Mouse (Mus musculus) MEL (cell line): ENCODE results near the gene Cep89. TPM values are rescaled to one million over a fixed set of nuclear protein-coding genes. Genes with fewer than 3 reads are reported as not detected.
A peak's percentile ranks its signal among the peaks of the same experiment; 100 is the strongest.

Experiments
- DNase-seq: peaks from one replicate; pipeline ENCODE4 v3.0.0; 2011; ENCODE audit warnings: low read depth, low spot score
- H3K27ac ChIP-seq: 2 replicates; pipeline ENCODE4 v1.5.1; 2012; ENCODE audit warnings: low read depth, mild to moderate bottlenecking, control low read depth, low read length, moderate library complexity; ENCODE audit not compliant: control insufficient read depth
- H3K27me3 ChIP-seq, 2 experiments: fragments of 150-350 bp in 1 of 2; sonication (generic) in 1 of 2; 2 replicates each; pipeline ENCODE4 v1.6.1; 2012; ENCODE audit warnings: low read length in 2 of 2, mild to moderate bottlenecking in 2 of 2, improper control_type of control experiment in 1 of 2, moderate library complexity in 1 of 2; ENCODE audit not compliant: insufficient read depth in 2 of 2, control insufficient read depth in 1 of 2
- H3K36me3 ChIP-seq, 2 experiments: 2 replicates each; pipeline ENCODE4 v1.6.1; 2012 to 2014; ENCODE audit warnings: low read length in 2 of 2, improper control_type of control experiment in 1 of 2, inconsistent platforms in 1 of 2, mild to moderate bottlenecking in 1 of 2; ENCODE audit not compliant: insufficient read depth in 2 of 2, control insufficient read depth in 1 of 2
- H3K4me1 ChIP-seq, 2 experiments: fragments of 150-350 bp in 1 of 2; sonication (generic) in 1 of 2; 2 replicates each; pipeline ENCODE4 v1.6.1; 2012; ENCODE audit warnings: low read length in 2 of 2, improper control_type of control experiment in 1 of 2, mild to moderate bottlenecking in 1 of 2; ENCODE audit not compliant: insufficient read depth in 2 of 2, control insufficient read depth in 1 of 2
- H3K4me3 ChIP-seq, 2 experiments: fragments of 150-350 bp in 1 of 2; sonication (generic) in 1 of 2; 2 replicates each; pipeline ENCODE4 v1.5.1; 2012; ENCODE audit warnings: low read depth in 2 of 2, low read length in 2 of 2, mild to moderate bottlenecking in 2 of 2, moderate library complexity in 2 of 2, control low read depth in 1 of 2, improper control_type of control experiment in 1 of 2; ENCODE audit not compliant: control insufficient read depth in 1 of 2, insufficient read depth in 1 of 2
- H3K79me2 ChIP-seq: 2 replicates; pipeline ENCODE4 v1.6.1; 2012; ENCODE audit warnings: mild to moderate bottlenecking, low read length, moderate library complexity; ENCODE audit not compliant: control insufficient read depth, poor library complexity, insufficient read depth
- H3K9ac ChIP-seq: 2 replicates; pipeline ENCODE4 v1.6.1; 2012; ENCODE audit warnings: low read depth, mild to moderate bottlenecking, control low read depth, low read length, moderate library complexity; ENCODE audit not compliant: control insufficient read depth, poor library complexity, severe bottlenecking
- H3K9me3 ChIP-seq: fragments of 150-350 bp; sonication (generic); replicated peaks from 2 replicates; pipeline ENCODE4 v1.6.1; 2012; ENCODE audit warnings: mild to moderate bottlenecking, low read length, improper control_type of control experiment, moderate library complexity; ENCODE audit not compliant: insufficient read depth
- CHD1 ChIP-seq: IDR thresholded peaks from 2 replicates; pipeline ENCODE4 v1.6.1; 2012; ENCODE audit warnings: low read depth, mild to moderate bottlenecking, inconsistent platforms, low read length, improper control_type of control experiment
- CHD2 ChIP-seq: IDR thresholded peaks from 2 replicates; pipeline ENCODE4 v1.6.1; 2011; ENCODE audit warnings: low read length, improper control_type of control experiment
- CTCF ChIP-seq, 3 experiments: IDR thresholded peaks in 2 of 3; conservative IDR thresholded peaks in 1 of 3; 2 replicates each; pipeline ENCODE4 v1.5.1; 2011 to 2012; ENCODE audit warnings: low read length in 3 of 3, low read depth in 2 of 3, mild to moderate bottlenecking in 2 of 3, improper control_type of control experiment in 1 of 3, inconsistent platforms in 1 of 3, mixed read lengths in 1 of 3, moderate library complexity in 1 of 3; ENCODE audit not compliant: control insufficient read depth in 1 of 3, insufficient read depth in 1 of 3, poor library complexity in 1 of 3, severe bottlenecking in 1 of 3
- EP300 ChIP-seq, 2 experiments: IDR thresholded peaks; 2 replicates each; pipeline ENCODE4 v1.6.1; 2011; ENCODE audit warnings: improper control_type of control experiment in 2 of 2, low read length in 2 of 2, low read depth in 1 of 2, mild to moderate bottlenecking in 1 of 2
- ETS1 ChIP-seq: IDR thresholded peaks from 2 replicates; pipeline ENCODE4 v1.6.1; 2012; ENCODE audit warnings: low read depth, mild to moderate bottlenecking, inconsistent platforms, low read length, improper control_type of control experiment, moderate library complexity
- GABPA ChIP-seq: IDR thresholded peaks from 2 replicates; pipeline ENCODE4 v1.6.1; 2012; ENCODE audit warnings: low read depth, mild to moderate bottlenecking, inconsistent platforms, low read length, improper control_type of control experiment, moderate library complexity
- GATA1 ChIP-seq: IDR thresholded peaks from 2 replicates; pipeline ENCODE4 v1.6.1; 2011; ENCODE audit warnings: low read depth, low read length, improper control_type of control experiment
- HCFC1 ChIP-seq: IDR thresholded peaks from 2 replicates; pipeline ENCODE4 v1.6.1; 2012; ENCODE audit warnings: low read depth, mild to moderate bottlenecking, inconsistent platforms, low read length, improper control_type of control experiment, moderate library complexity
- JUND ChIP-seq: IDR thresholded peaks from 2 replicates; pipeline ENCODE4 v1.6.1; 2011; ENCODE audit warnings: low read depth, mild to moderate bottlenecking, improper control_type of control experiment, low read length
- MAFK ChIP-seq: IDR thresholded peaks from 2 replicates; pipeline ENCODE4 v1.6.1; 2011; ENCODE audit warnings: low read depth, mild to moderate bottlenecking, low read length, improper control_type of control experiment, borderline replicate concordance
- MAZ ChIP-seq: IDR thresholded peaks from 2 replicates; pipeline ENCODE4 v1.6.1; 2012; ENCODE audit warnings: low read depth, mild to moderate bottlenecking, inconsistent platforms, low read length, improper control_type of control experiment
- MEF2A ChIP-seq: IDR thresholded peaks from 2 replicates; pipeline ENCODE4 v1.6.1; 2014; ENCODE audit warnings: low read depth, mild to moderate bottlenecking, inconsistent platforms, low read length, improper control_type of control experiment; ENCODE audit not compliant: poor library complexity, insufficient replicate concordance, severe bottlenecking; ENCODE audit errors: extremely low read depth
- MYB ChIP-seq: IDR thresholded peaks from 2 replicates; pipeline ENCODE4 v1.6.1; 2011; ENCODE audit warnings: mild to moderate bottlenecking, low read depth, low read length, improper control_type of control experiment
- MYC ChIP-seq: IDR thresholded peaks from 2 replicates; pipeline ENCODE4 v1.6.1; 2011; ENCODE audit warnings: low read depth, mild to moderate bottlenecking, low read length, improper control_type of control experiment, moderate library complexity
- NELFE ChIP-seq: IDR thresholded peaks from 2 replicates; pipeline ENCODE4 v1.6.1; 2011; ENCODE audit warnings: low read depth, low read length, improper control_type of control experiment
- NRF1 ChIP-seq: IDR thresholded peaks from 2 replicates; pipeline ENCODE4 v1.6.1; 2014; ENCODE audit warnings: low read depth, mild to moderate bottlenecking, inconsistent platforms, low read length, improper control_type of control experiment, moderate library complexity; ENCODE audit not compliant: poor library complexity, insufficient read depth, severe bottlenecking
- POLR2AphosphoS5 ChIP-seq: IDR thresholded peaks from 2 replicates; pipeline ENCODE4 v1.6.1; 2012; ENCODE audit warnings: low read depth, borderline replicate concordance, mild to moderate bottlenecking, inconsistent platforms, low read length, moderate library complexity, mixed read lengths
- RAD21 ChIP-seq: IDR thresholded peaks from 2 replicates; pipeline ENCODE4 v1.6.1; 2011; ENCODE audit warnings: mild to moderate bottlenecking, low read depth, low read length, improper control_type of control experiment
- RCOR1 ChIP-seq: IDR thresholded peaks from 2 replicates; pipeline ENCODE4 v1.6.1; 2012; ENCODE audit warnings: low read depth, mild to moderate bottlenecking, inconsistent platforms, low read length, improper control_type of control experiment
- SIN3A ChIP-seq: IDR thresholded peaks from 2 replicates; pipeline ENCODE4 v1.6.1; 2012; ENCODE audit warnings: low read length, improper control_type of control experiment, inconsistent platforms
- SMC3 ChIP-seq: IDR thresholded peaks from 2 replicates; pipeline ENCODE4 v1.6.1; 2011; ENCODE audit warnings: low read depth, low read length, improper control_type of control experiment
- TAL1 ChIP-seq: IDR thresholded peaks from 2 replicates; pipeline ENCODE4 v1.6.1; 2012; ENCODE audit warnings: mild to moderate bottlenecking, inconsistent platforms, low read length, moderate library complexity, mixed read lengths
- TBP ChIP-seq: IDR thresholded peaks from 2 replicates; pipeline ENCODE4 v1.8.0; 2011; ENCODE audit warnings: low read depth, low read length, improper control_type of control experiment
- UBTF ChIP-seq: IDR thresholded peaks from 2 replicates; pipeline ENCODE4 v1.6.1; 2012; ENCODE audit warnings: low read depth, mild to moderate bottlenecking, inconsistent platforms, low read length, improper control_type of control experiment, moderate library complexity, borderline replicate concordance; ENCODE audit not compliant: insufficient read depth
- USF1 ChIP-seq: IDR thresholded peaks from 2 replicates; pipeline ENCODE4 v1.6.1; 2014; ENCODE audit warnings: low read depth, mild to moderate bottlenecking, inconsistent platforms, low read length, improper control_type of control experiment, moderate library complexity
- ZC3H11A ChIP-seq: IDR thresholded peaks from 2 replicates; pipeline ENCODE4 v1.6.1; 2012; ENCODE audit warnings: low read depth, mild to moderate bottlenecking, inconsistent platforms, low read length, improper control_type of control experiment
- ZNF384 ChIP-seq: IDR thresholded peaks from 2 replicates; pipeline ENCODE4 v1.6.1; 2012; ENCODE audit warnings: low read depth, mild to moderate bottlenecking, inconsistent platforms, low read length, improper control_type of control experiment
- polyA plus RNA-seq, 2 experiments: library from polyadenylated mRNA; stranded (reverse) in 1 of 2; unstranded in 1 of 2; fragments of >175 nt in 1 of 2; fragments of >200 nt in 1 of 2; gene quantifications; 2 replicates each; pipeline versions ENCODE4 v1.2.1 to v1.2.4; 2012; ENCODE audit warnings: low replicate concordance in 2 of 2, low read depth in 1 of 2; ENCODE audit not compliant: insufficient read length in 2 of 2, insufficient read depth in 1 of 2, missing spikeins in 1 of 2
- total RNA-seq: library from RNA; depleted of rRNA; stranded (reverse); fragments of 300-350 nt; gene quantifications from 2 replicates; pipeline ENCODE4 v1.2.3, GENCODE M21; 2012

The Cep89 gene
- total and polyA plus RNA-seq, 3 experiments, result 15.8 to 44.5 TPM; not detected in 1

- TF ChIP-seq CHD1 (no peak), USF1 (peak; percentile 81), ZNF384 (no peak), NRF1 (no peak), ETS1 (peak; percentile 39; the same call in 1 of the 2 replicates)
Observed at GRCm38 (mm10) chr7:35380351-35380750, 16.5 kb upstream of the Cep89 start (continued).

DNA sequence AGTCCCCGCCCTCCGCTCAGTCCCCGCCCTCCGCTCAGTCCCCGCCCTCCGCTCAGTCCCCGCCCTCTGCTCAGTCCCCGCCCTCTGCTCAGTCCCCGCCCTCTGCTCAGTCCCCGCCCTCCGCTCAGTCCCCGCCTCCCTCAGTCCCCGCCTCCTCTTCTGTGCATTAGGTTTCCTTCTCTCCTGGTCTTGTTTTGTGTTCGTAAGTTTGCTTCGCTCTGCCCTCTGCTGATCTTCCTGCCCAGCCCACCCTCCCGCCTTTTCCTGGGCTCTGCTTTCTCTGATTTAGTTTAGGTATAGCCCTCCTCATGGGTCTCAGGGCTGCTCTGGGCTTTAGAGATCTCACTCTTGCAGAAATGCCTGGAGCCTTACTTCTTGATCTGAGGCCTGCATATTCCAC is 15.0 kb upstream of the Cep89 start:
- TF ChIP-seq SIN3A, result peak; percentile 27; the same call in 1 of the 2 replicates
- no peak for TF ChIP-seq MYC
- H3K9me3 ChIP-seq, result no peaks in the 10 kb centered on the region
- DNase-seq, result peak; percentile 64
- H3K36me3 ChIP-seq, result peaks cover 0 to 10% of the 10 kb centered on the region in 2 experiments; a peak in 2 of 4 replicates
- H3K27ac ChIP-seq, result no peak overlapping the region
- H3K27me3 ChIP-seq, result no peaks in the 10 kb centered on the region
- H3K4me1 ChIP-seq, result peaks cover 11 to 33% of the 10 kb centered on the region in 2 experiments
- peak overlapping the region; percentile 40 to 54 for H3K4me3 ChIP-seq
- H3K9ac ChIP-seq, result peak overlapping the region; percentile 49
- H3K79me2 ChIP-seq, result no peaks in the 10 kb centered on the region

- no peak overlapping the region for H3K9ac ChIP-seq
- no peaks in the 10 kb centered on the region for H3K27me3 ChIP-seq
- peaks cover 11 to 33% of the 10 kb centered on the region in 2 experiments for H3K4me1 ChIP-seq
- H3K79me2 ChIP-seq, result no peaks in the 10 kb centered on the region
- H3K9me3 ChIP-seq, result no peaks in the 10 kb centered on the region
- DNase-seq, result peak; percentile 76
- no peak overlapping the region for H3K27ac ChIP-seq
- peaks cover 0 to 10% of the 10 kb centered on the region in 2 experiments; a peak in 2 of 4 replicates for H3K36me3 ChIP-seq
- peak overlapping the region in 1 of 2 experiments; percentile 59; a peak in 2 of 4 replicates for H3K4me3 ChIP-seq
- no peak for TF ChIP-seq RCOR1
- no peak for TF ChIP-seq GABPA
- no peak for TF ChIP-seq CTCF (IDR thresholded peaks at IDR 0.05 in 2 of 3, conservative IDR thresholded peaks at IDR 0.05 in 1 of 3; ENCODE audit: control insufficient read depth in 1 of 3, insufficient read depth in 1 of 3, low read depth in 2 of 3, low read length in 3 of 3, poor library complexity in 1 of 3, severe bottlenecking in 1 of 3)
- TF ChIP-seq NRF1, result no peak
- no peak for TF ChIP-seq SMC3
- TF ChIP-seq ZC3H11A, result no peak
- TF ChIP-seq EP300 (IDR thresholded peaks at IDR 0.05; ENCODE audit: low read depth in 1 of 2, low read length in 2 of 2), result no peak
- TF ChIP-seq RAD21, result no peak
- no peak for TF ChIP-seq CHD2
- TF ChIP-seq SIN3A, result no peak
- TF ChIP-seq GATA1, result no peak
- TF ChIP-seq TAL1, result no peak
- TF ChIP-seq MYB, result no peak
- no peak for TF ChIP-seq MAFK
- no peak for TF ChIP-seq UBTF
- no peak for TF ChIP-seq JUND
- peak; percentile 67 for TF ChIP-seq NELFE
- TF ChIP-seq HCFC1, result no peak; the same call in 1 of the 2 replicates
- peak; percentile 84; the same call in 1 of the 2 replicates for TF ChIP-seq ZNF384
- no peak for TF ChIP-seq MAZ
- no peak for TF ChIP-seq MEF2A
- TF ChIP-seq POLR2AphosphoS5, result no peak
- TF ChIP-seq CHD1, result no peak
- TF ChIP-seq TBP, result 0 out of 2 replicates have a peak, but pooled peaks have one; percentile 38
Observed at GRCm38 (mm10) chr7:35382706-35383353, 14.0 kb upstream of the Cep89 start.
